Mouse (Mus musculus) MEL (cell line): ENCODE measurements around the gene Hoxa5. TPM values are rescaled to one million over a fixed set of nuclear protein-coding genes. Genes with fewer than 3 reads are reported as not detected.

Source experiments
- DNase-seq: peaks from one replicate; pipeline ENCODE4 v3.0.0; 2011; ENCODE audit warnings: low read depth, low spot score
- H3K27ac ChIP-seq: 2 replicates; pipeline ENCODE4 v1.5.1; 2012; ENCODE audit warnings: low read depth, mild to moderate bottlenecking, control low read depth, low read length, moderate library complexity; ENCODE audit not compliant: control insufficient read depth
- H3K27me3 ChIP-seq, 2 experiments: fragments of 150-350 bp in 1 of 2; sonication (generic) in 1 of 2; 2 replicates each; pipeline ENCODE4 v1.6.1; 2012; ENCODE audit warnings: low read length in 2 of 2, mild to moderate bottlenecking in 2 of 2, improper control_type of control experiment in 1 of 2, moderate library complexity in 1 of 2; ENCODE audit not compliant: insufficient read depth in 2 of 2, control insufficient read depth in 1 of 2
- H3K36me3 ChIP-seq, 2 experiments: 2 replicates each; pipeline ENCODE4 v1.6.1; 2012 to 2014; ENCODE audit warnings: low read length in 2 of 2, improper control_type of control experiment in 1 of 2, inconsistent platforms in 1 of 2, mild to moderate bottlenecking in 1 of 2; ENCODE audit not compliant: insufficient read depth in 2 of 2, control insufficient read depth in 1 of 2
- H3K4me1 ChIP-seq, 2 experiments: fragments of 150-350 bp in 1 of 2; sonication (generic) in 1 of 2; 2 replicates each; pipeline ENCODE4 v1.6.1; 2012; ENCODE audit warnings: low read length in 2 of 2, improper control_type of control experiment in 1 of 2, mild to moderate bottlenecking in 1 of 2; ENCODE audit not compliant: insufficient read depth in 2 of 2, control insufficient read depth in 1 of 2
- H3K4me3 ChIP-seq, 2 experiments: fragments of 150-350 bp in 1 of 2; sonication (generic) in 1 of 2; 2 replicates each; pipeline ENCODE4 v1.5.1; 2012; ENCODE audit warnings: low read depth in 2 of 2, low read length in 2 of 2, mild to moderate bottlenecking in 2 of 2, moderate library complexity in 2 of 2, control low read depth in 1 of 2, improper control_type of control experiment in 1 of 2; ENCODE audit not compliant: control insufficient read depth in 1 of 2, insufficient read depth in 1 of 2
- H3K79me2 ChIP-seq: 2 replicates; pipeline ENCODE4 v1.6.1; 2012; ENCODE audit warnings: mild to moderate bottlenecking, low read length, moderate library complexity; ENCODE audit not compliant: control insufficient read depth, poor library complexity, insufficient read depth
- H3K9ac ChIP-seq: 2 replicates; pipeline ENCODE4 v1.6.1; 2012; ENCODE audit warnings: low read depth, mild to moderate bottlenecking, control low read depth, low read length, moderate library complexity; ENCODE audit not compliant: control insufficient read depth, poor library complexity, severe bottlenecking
- H3K9me3 ChIP-seq: fragments of 150-350 bp; sonication (generic); replicated peaks from 2 replicates; pipeline ENCODE4 v1.6.1; 2012; ENCODE audit warnings: mild to moderate bottlenecking, low read length, improper control_type of control experiment, moderate library complexity; ENCODE audit not compliant: insufficient read depth
- CHD1 ChIP-seq: IDR thresholded peaks from 2 replicates; pipeline ENCODE4 v1.6.1; 2012; ENCODE audit warnings: low read depth, mild to moderate bottlenecking, inconsistent platforms, low read length, improper control_type of control experiment
- EP300 ChIP-seq, 2 experiments: IDR thresholded peaks; 2 replicates each; pipeline ENCODE4 v1.6.1; 2011; ENCODE audit warnings: improper control_type of control experiment in 2 of 2, low read length in 2 of 2, low read depth in 1 of 2, mild to moderate bottlenecking in 1 of 2
- MEF2A ChIP-seq: IDR thresholded peaks from 2 replicates; pipeline ENCODE4 v1.6.1; 2014; ENCODE audit warnings: low read depth, mild to moderate bottlenecking, inconsistent platforms, low read length, improper control_type of control experiment; ENCODE audit not compliant: poor library complexity, insufficient replicate concordance, severe bottlenecking; ENCODE audit errors: extremely low read depth
- NRF1 ChIP-seq: IDR thresholded peaks from 2 replicates; pipeline ENCODE4 v1.6.1; 2014; ENCODE audit warnings: low read depth, mild to moderate bottlenecking, inconsistent platforms, low read length, improper control_type of control experiment, moderate library complexity; ENCODE audit not compliant: poor library complexity, insufficient read depth, severe bottlenecking
- RAD21 ChIP-seq: IDR thresholded peaks from 2 replicates; pipeline ENCODE4 v1.6.1; 2011; ENCODE audit warnings: mild to moderate bottlenecking, low read depth, low read length, improper control_type of control experiment
- TCF12 ChIP-seq: IDR thresholded peaks from 2 replicates; pipeline ENCODE4 v1.6.1; 2014; ENCODE audit warnings: low read depth, mild to moderate bottlenecking, inconsistent platforms, low read length, improper control_type of control experiment, moderate library complexity
- ZC3H11A ChIP-seq: IDR thresholded peaks from 2 replicates; pipeline ENCODE4 v1.6.1; 2012; ENCODE audit warnings: low read depth, mild to moderate bottlenecking, inconsistent platforms, low read length, improper control_type of control experiment
- polyA plus RNA-seq, 2 experiments: library from polyadenylated mRNA; stranded (reverse) in 1 of 2; unstranded in 1 of 2; fragments of >175 nt in 1 of 2; fragments of >200 nt in 1 of 2; gene quantifications; 2 replicates each; pipeline versions ENCODE4 v1.2.1 to v1.2.4; 2012; ENCODE audit warnings: low replicate concordance in 2 of 2, low read depth in 1 of 2; ENCODE audit not compliant: insufficient read length in 2 of 2, insufficient read depth in 1 of 2, missing spikeins in 1 of 2
- total RNA-seq: library from RNA; depleted of rRNA; stranded (reverse); fragments of 300-350 nt; gene quantifications from 2 replicates; pipeline ENCODE4 v1.2.3, GENCODE M21; 2012

Gene Hoxa5
- total and polyA plus RNA-seq, 3 experiments: not detected

- no peaks in the 10 kb centered on the region for H3K27me3 ChIP-seq
- H3K4me3 ChIP-seq: no peak overlapping the region
Measured at GRCm38 (mm10) chr6:52248638-52249414, 44.4 kb upstream of the Hoxa5 start.

DNA sequence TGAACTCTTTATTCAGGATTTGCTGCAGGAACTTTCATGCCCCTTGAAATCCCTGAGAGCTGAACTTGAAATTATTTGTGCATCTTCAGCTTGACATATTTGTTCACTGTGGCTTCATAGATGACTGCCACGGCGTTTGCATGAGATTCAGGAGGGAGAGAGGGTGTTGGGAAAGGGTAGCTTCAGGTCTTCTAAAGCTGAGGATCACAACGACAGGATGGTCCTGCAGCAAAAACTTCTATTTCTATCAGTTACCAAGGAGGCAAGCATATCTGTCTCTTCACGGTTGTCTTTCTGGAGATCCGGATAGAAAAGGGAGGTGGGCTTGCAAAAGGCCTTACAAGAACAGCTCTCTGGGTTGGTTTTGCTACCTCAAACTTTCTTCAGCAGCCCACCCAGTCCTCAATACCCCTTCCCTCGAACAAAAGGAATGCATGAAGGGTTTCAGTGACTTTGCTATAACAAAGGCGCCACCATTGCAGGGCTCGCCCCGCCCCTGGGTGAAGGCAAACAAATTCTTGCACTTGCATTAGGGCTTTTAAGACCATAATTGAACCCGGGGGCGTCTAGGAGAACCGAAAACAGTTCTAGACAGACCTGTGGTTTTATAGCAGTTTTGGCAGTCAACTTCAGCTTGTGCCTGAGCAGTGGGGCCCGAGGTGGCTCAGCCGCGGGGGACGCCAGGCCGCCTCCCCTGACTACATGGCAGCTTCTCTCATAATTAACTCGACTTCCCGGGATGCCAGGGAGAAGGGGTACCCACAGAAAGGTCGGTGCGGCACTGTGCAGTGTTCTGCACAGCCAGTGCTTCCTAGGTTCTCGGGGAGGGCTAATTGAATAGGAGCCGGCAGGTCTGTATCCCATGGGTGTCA lies 43.6 kb upstream of the Hoxa5 start:
- Histone ChIP-seq H3K9ac (no peak overlapping the region), H3K9me3 (no peaks in the 10 kb centered on the region), H3K4me1 (no peaks in the 10 kb centered on the region), H3K27ac (no peak overlapping the region), H3K27me3 (no peaks in the 10 kb centered on the region), H3K79me2 (no peaks in the 10 kb centered on the region), H3K4me3 (no peak overlapping the region), H3K36me3 (no peaks in the 10 kb centered on the region)
- TF ChIP-seq TCF12: no peak
- no peak for TF ChIP-seq NRF1
- TF ChIP-seq EP300 (IDR thresholded peaks at IDR 0.05; ENCODE audit: low read depth in 1 of 2, low read length in 2 of 2): no peak
- DNase-seq: no peak

More at GRCm38 (mm10) chr6:52248638-52249414, 44.4 kb upstream of the Hoxa5 start:
- H3K9me3 ChIP-seq: no peaks in the 10 kb centered on the region
- no peak overlapping the region for H3K9ac ChIP-seq
- no peaks in the 10 kb centered on the region for H3K36me3 ChIP-seq
- H3K4me1 ChIP-seq: no peaks in the 10 kb centered on the region
- no peak overlapping the region for H3K27ac ChIP-seq
- H3K79me2 ChIP-seq: no peaks in the 10 kb centered on the region
- DNase-seq: no peak
- TF ChIP-seq ZC3H11A: no peak
- no peak for TF ChIP-seq RAD21
- TF ChIP-seq EP300 (IDR thresholded peaks at IDR 0.05; ENCODE audit: low read depth in 1 of 2, low read length in 2 of 2): no peak

- TF ChIP-seq MEF2A: no peak
- no peak for TF ChIP-seq CHD1
- no peaks in the 10 kb centered on the region for H3K4me1 ChIP-seq
- no peaks in the 10 kb centered on the region for H3K36me3 ChIP-seq
- H3K79me2 ChIP-seq: no peaks in the 10 kb centered on the region
- no peaks in the 10 kb centered on the region for H3K27me3 ChIP-seq
- no peak overlapping the region for H3K9ac ChIP-seq
- H3K4me3 ChIP-seq: no peak overlapping the region
- H3K27ac ChIP-seq: no peak overlapping the region
- DNase-seq: no peak
- no peaks in the 10 kb centered on the region for H3K9me3 ChIP-seq
Measured at GRCm38 (mm10) chr6:52246916-52247315, 42.5 kb upstream of the Hoxa5 start.
